Mouse (Mus musculus): ENCODE results near the gene 6430548M08Rik.

DNA sequence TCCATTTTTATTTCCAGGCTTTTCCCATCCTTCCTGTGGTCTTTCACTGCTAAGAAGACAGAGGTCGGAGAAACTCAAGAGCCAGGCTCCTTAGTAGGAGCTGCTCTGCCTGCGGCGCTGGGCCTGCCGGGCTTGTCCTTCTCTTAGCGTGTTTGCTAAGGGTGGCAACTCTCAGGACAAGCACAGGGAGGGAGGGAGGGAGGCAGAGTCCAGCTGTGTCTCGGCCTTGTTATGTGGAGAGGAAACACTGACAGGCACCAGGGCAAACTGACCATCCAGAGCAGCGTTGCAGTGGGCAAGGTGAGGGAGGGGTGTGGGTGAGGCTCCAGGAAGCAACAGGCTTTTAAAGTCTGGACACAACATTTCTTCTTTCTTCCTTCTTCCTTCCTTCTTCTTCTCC lies 24.4 kb upstream of the 6430548M08Rik start:
- TF ChIP-seq GATA1 (IDR thresholded peaks at IDR 0.05; ENCODE audit: borderline replicate concordance, low read length) (no peak), FLI1 (IDR thresholded peaks at IDR 0.05; ENCODE audit: low read length) (no peak)
